Mouse (Mus musculus) liver, embryonic 14.5 days (tissue): ENCODE data around the gene Acr.

ENCODE experiments used
- CTCF ChIP-seq: IDR thresholded peaks from 2 replicates; pipeline ENCODE4 v1.5.1; 2016; ENCODE audit warnings: antibody characterized with exemption, low read depth, control low read depth
- EP300 ChIP-seq: IDR thresholded peaks from 2 replicates; pipeline ENCODE4 v1.6.1; 2016; ENCODE audit warnings: antibody characterized with exemption, low read depth

DNA sequence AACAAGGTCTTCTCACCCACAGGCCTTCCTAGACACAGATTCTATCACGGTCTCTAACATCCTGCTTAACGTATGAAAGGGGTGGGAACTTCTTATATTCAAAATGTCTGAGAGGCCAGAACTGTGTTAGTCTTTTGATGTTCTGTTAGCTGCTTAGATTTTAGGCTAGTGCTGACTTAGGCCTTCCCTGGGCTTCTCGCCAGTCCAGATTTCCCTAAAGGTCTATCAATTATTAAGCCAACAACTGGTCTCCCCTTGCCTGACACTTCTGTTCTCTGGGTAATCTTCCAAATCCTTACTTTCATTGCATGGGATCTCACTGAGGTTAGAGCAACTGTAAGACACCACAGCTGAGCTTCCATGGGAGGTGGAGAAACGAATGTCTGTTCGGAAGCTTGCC, 21.0 kb downstream of the Acr start:
- TF ChIP-seq EP300: no peak
- TF ChIP-seq CTCF: no peak
